In the genomic region with DNA sequence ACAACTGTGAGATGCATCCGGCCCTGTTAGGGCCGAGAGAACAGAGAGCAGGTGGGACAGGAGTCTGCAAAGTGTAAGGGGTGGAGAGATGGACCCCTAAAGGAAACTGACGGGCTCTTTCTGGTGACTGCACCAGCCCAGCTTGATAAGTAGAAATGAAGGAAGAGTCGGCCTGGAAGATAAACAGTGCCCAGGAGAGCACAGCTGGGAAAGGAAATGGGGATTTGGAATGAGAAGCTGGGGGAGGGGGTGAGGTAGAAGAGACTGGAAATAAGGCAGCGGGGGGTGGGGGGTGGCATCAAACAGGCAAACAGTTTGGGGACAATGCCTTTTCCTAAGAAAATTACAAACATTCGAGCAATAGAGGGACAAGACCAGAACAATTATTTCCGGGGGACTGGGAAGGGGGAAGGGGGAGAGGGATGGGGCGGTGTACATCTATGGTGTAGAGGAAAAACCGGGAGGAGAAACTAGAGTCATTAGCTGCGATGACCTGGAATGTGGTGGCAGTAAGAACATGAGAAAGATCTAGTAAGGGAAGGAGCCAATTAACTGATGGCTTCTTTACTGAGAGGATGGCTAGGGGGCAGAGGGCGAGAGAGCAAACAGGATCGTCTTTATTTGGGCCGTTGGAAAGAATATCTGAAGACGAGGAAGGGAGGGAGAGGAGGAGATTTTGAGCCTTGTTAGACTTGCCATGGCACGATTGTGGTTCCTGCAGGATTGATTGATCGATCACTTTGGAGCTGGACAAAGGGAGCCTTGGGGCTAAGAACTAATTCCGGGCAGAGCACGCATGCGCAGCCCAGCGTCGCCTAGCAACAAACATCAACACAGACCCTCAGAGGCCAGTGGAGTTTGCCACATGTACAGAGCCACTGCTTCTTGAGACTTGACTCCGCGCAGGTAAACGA, we compare ENCODE assay signal across 8 mouse cellular contexts. TPM values are rescaled to one million over a fixed set of nuclear protein-coding genes. Genes with fewer than 3 reads are reported as not detected.
DNase-seq lines count a peak whose midpoint lies in the region; ATAC-seq and TF ChIP-seq lines count a peak whose summit lies in the region.

A gene (plus strand): TSS at position 851 of the 914 bp plus-strand sequence.

- no peak for ATAC-seq in liver, postnatal 0 days
- ATAC-seq in neural tube, embryonic 12.5 days (ENCODE audit: low FRiP score, low read depth): peak; percentile 100

- no peak within 1 kb of the TSS for H3K27ac ChIP-seq in embryonic fibroblast, embryonic 13.5 days (ENCODE audit: insufficient read depth, low read length)
- H3K27ac ChIP-seq in layer of hippocampus, adult 2 months: peak within 1 kb of the TSS; percentile 72
- H3K27ac ChIP-seq in liver, postnatal 0 days (ENCODE audit: low read depth): no peak within 1 kb of the TSS
- H3K27ac ChIP-seq in neural tube, embryonic 12.5 days: no peak within 1 kb of the TSS

- no peak for TF ChIP-seq EP300 in liver, postnatal 0 days (IDR thresholded peaks at IDR 0.05; ENCODE audit: low read depth)

- intact Hi-C loops in heart, postnatal 36 days (cut with DNase I): no loop called here

- H3K4me3 ChIP-seq in embryonic fibroblast, embryonic 13.5 days (ENCODE audit: insufficient read depth, low read length): peak within 1 kb of the TSS; percentile 47
- peak within 1 kb of the TSS; percentile 61 for H3K4me3 ChIP-seq in layer of hippocampus, adult 2 months
- peak within 1 kb of the TSS; percentile 23 for H3K4me3 ChIP-seq in liver, postnatal 0 days (ENCODE audit: low read depth, low read length)
- H3K4me3 ChIP-seq in neural tube, embryonic 12.5 days: peak within 1 kb of the TSS; percentile 39

- H3K36me3 ChIP-seq in liver, postnatal 0 days (replicated peaks; ENCODE audit: insufficient read depth, low read length): no peaks in the 10 kb centered on the region
- no peaks in the 10 kb centered on the region for H3K36me3 ChIP-seq in neural tube, embryonic 12.5 days

- no peak for TF ChIP-seq CTCF in embryonic fibroblast, embryonic 13.5 days (IDR thresholded peaks at IDR 0.05; ENCODE audit: borderline replicate concordance, insufficient read depth, low read length)
- no peak for TF ChIP-seq CTCF in layer of hippocampus, adult 2 months (conservative IDR thresholded peaks at IDR 0.05)
- TF ChIP-seq CTCF in liver, postnatal 0 days (IDR thresholded peaks at IDR 0.05; ENCODE audit: low read depth): no peak

- peak within 1 kb of the TSS; percentile 47 for H3K4me2 ChIP-seq in liver, postnatal 0 days (ENCODE audit: low read depth, low read length)
- H3K4me2 ChIP-seq in neural tube, embryonic 12.5 days (replicated peaks): peak within 1 kb of the TSS; percentile 68

- no peak for TF ChIP-seq POLR2A in embryonic fibroblast, embryonic 13.5 days (IDR thresholded peaks at IDR 0.05; ENCODE audit: low read depth, low read length)

- H3K9ac ChIP-seq in liver, postnatal 0 days (replicated peaks): no peak within 1 kb of the TSS
- peak within 1 kb of the TSS; percentile 57 for H3K9ac ChIP-seq in neural tube, embryonic 12.5 days

- no peaks in the 10 kb centered on the region for H3K4me1 ChIP-seq in embryonic fibroblast, embryonic 13.5 days (ENCODE audit: control insufficient read depth, insufficient read depth, low read length)
- H3K4me1 ChIP-seq in liver, postnatal 0 days (ENCODE audit: insufficient read depth): 0 out of 2 replicates have a peak, but pooled peaks cover 2% of the 10 kb centered on the region
- H3K4me1 ChIP-seq in neural tube, embryonic 12.5 days: peaks cover 9% of the 10 kb centered on the region

- no peaks in the 10 kb centered on the region for H3K9me3 ChIP-seq in liver, postnatal 0 days (ENCODE audit: low read length)
- no peaks in the 10 kb centered on the region for H3K9me3 ChIP-seq in neural tube, embryonic 12.5 days

- 25% methylated on average over 24 of the region's 24 CpGs for WGBS in liver, postnatal 0 days (ENCODE audit: insufficient replicate concordance)
- 23% methylated on average over 24 of the region's 24 CpGs for WGBS in neural tube, embryonic 12.5 days

- peak; percentile 17 to 66 for DNase-seq in spleen, postnatal 4 days (ENCODE audit: low spot score in 2 of 2)
- DNase-seq in spleen, postnatal 14 days (ENCODE audit: low spot score in 2 of 2): no peak
- peak; percentile 18 to 31 for DNase-seq in heart, postnatal 36 days
- peak; percentile 32 to 55 for DNase-seq in layer of hippocampus, adult 2 months (ENCODE audit: low spot score in 2 of 2)
- peak; percentile 51 for DNase-seq in liver, postnatal 0 days
- DNase-seq in testis, postnatal 14 days (ENCODE audit: low spot score): peak; percentile 52

- no peaks in the 10 kb centered on the region for H3K27me3 ChIP-seq in liver, postnatal 0 days (ENCODE audit: insufficient read depth, low read length)
- H3K27me3 ChIP-seq in neural tube, embryonic 12.5 days (replicated peaks): no peaks in the 10 kb centered on the region

RNA-seq across cellular contexts. Expression of the gene that starts here (rescaled TPM):
- not detected in 2 replicates for polyA plus RNA-seq in embryonic fibroblast, embryonic 13.5 days (2011; ENCODE audit: insufficient read length, low read depth, missing spikeins)
- not detected for total RNA-seq in heart, postnatal 36 days (2021)
- under 1 TPM; 0.72 to 0.81 TPM for total RNA-seq in layer of hippocampus, adult 2 months (2021)
- polyA plus RNA-seq in liver, postnatal 0 days (2015; fragmentation: Nextera tagmentation; extraction: Ambion mirVana): 0.13 and 0.21 TPM in 2 replicates
- polyA plus RNA-seq in neural tube, embryonic 12.5 days (2016; fragmentation: Nextera tagmentation; extraction: Ambion mirVana): 0.34 and 0.37 TPM in 2 replicates

Comparison
In these comparisons a context has a peak if more than half of its experiments do, and no peak if none do; other contexts are left out.
1. DNase-seq: peak in spleen, postnatal 4 days (2 of 2) and testis, postnatal 14 days (single experiment); none in spleen, postnatal 14 days (0 of 2).
2. Peak in DNase-seq in heart, postnatal 36 days; RNA of the gene not detected or under 1 TPM.
3. Peak in DNase-seq, H3K4me3 ChIP-seq and H3K27ac ChIP-seq in layer of hippocampus, adult 2 months; RNA of the gene not detected or under 1 TPM.
4. Peak in DNase-seq, H3K4me3 ChIP-seq and H3K4me2 ChIP-seq in liver, postnatal 0 days; RNA of the gene not detected or under 1 TPM.
5. Peak in ATAC-seq, H3K4me3 ChIP-seq, H3K9ac ChIP-seq and H3K4me2 ChIP-seq in neural tube, embryonic 12.5 days; RNA of the gene not detected or under 1 TPM.
6. Peak in every context shown above with its lines, with median percentiles within 50 percentile points of each other: H3K4me3 ChIP-seq.